Mouse (Mus musculus): ENCODE data around the gene Zfp668.

- TF ChIP-seq CTCF (IDR thresholded peaks at IDR 0.05) (no peak), POLR2A (IDR thresholded peaks at IDR 0.05; ENCODE audit: insufficient read depth, low read depth, low read length) (no peak)
Measured at GRCm38 (mm10) chr7:127822494-127822893, 54.1 kb downstream of the Zfp668 start.

All from heart, adult 2 months (tissue).